Mouse (Mus musculus) liver, postnatal 0 days (tissue): Measurements from ENCODE around the gene Zfp352. TPM values are rescaled to one million over a fixed set of nuclear protein-coding genes. Genes with fewer than 3 reads are reported as not detected.

ENCODE experiments used
- ATAC-seq: fragments of 200-750 bp; cut with Nextera tagmentation; 2 replicates; pipeline ENCODE4 v1.8.0; 2017; ENCODE audit warnings: mild to moderate bottlenecking, moderate library complexity
- DNase-seq: peaks from one replicate; pipeline ENCODE4 v3.0.0-alpha.2; 2016
- H3K27ac ChIP-seq: fragments of 300-500 bp; sonication (generic); 2 replicates; pipeline ENCODE4 v1.5.1; 2014; ENCODE audit warnings: antibody characterized with exemption, moderate library complexity, mild to moderate bottlenecking, low read depth
- H3K27me3 ChIP-seq: fragments of 300-500 bp; sonication (generic); 2 replicates; pipeline ENCODE4 v1.6.1; 2014; ENCODE audit warnings: low read length, control low read depth, mixed read lengths; ENCODE audit not compliant: insufficient read depth
- H3K36me3 ChIP-seq: fragments of 300-500 bp; sonication (generic); replicated peaks from 2 replicates; pipeline ENCODE4 v1.6.1; 2014; ENCODE audit warnings: mild to moderate bottlenecking, control low read depth, low read length, moderate library complexity, mixed read lengths; ENCODE audit not compliant: insufficient read depth
- H3K4me1 ChIP-seq: fragments of 300-500 bp; sonication (generic); 2 replicates; pipeline ENCODE4 v1.6.1; 2014; ENCODE audit warnings: antibody characterized with exemption, mild to moderate bottlenecking, control low read depth; ENCODE audit not compliant: insufficient read depth
- H3K4me2 ChIP-seq: fragments of 300-500 bp; sonication (generic); 2 replicates; pipeline ENCODE4 v1.6.1; 2014; ENCODE audit warnings: low read depth, mild to moderate bottlenecking, low read length, moderate library complexity, mixed read lengths
- H3K4me3 ChIP-seq: fragments of 300-500 bp; sonication (generic); 2 replicates; pipeline ENCODE4 v1.5.1; 2014; ENCODE audit warnings: low read depth, low read length
- H3K9ac ChIP-seq: fragments of 300-500 bp; sonication (generic); replicated peaks from 2 replicates; pipeline ENCODE4 v1.6.1; 2014; ENCODE audit warnings: mild to moderate bottlenecking, moderate library complexity
- H3K9me3 ChIP-seq: fragments of 300-500 bp; sonication (generic); 2 replicates; pipeline ENCODE4 v1.6.1; 2016; ENCODE audit warnings: mild to moderate bottlenecking, control low read depth, low read length, mixed read lengths
- CTCF ChIP-seq: sonication (generic); IDR thresholded peaks from 2 replicates; pipeline ENCODE4 v1.5.1; 2016; ENCODE audit warnings: antibody characterized with exemption, low read depth
- EP300 ChIP-seq: IDR thresholded peaks from 2 replicates; pipeline ENCODE4 v1.6.1; 2016; ENCODE audit warnings: antibody characterized with exemption, low read depth, mild to moderate bottlenecking
- polyA plus RNA-seq: library from polyadenylated mRNA; unstranded; fragments of >200 nt; fragmentation: Nextera tagmentation; extraction: Ambion mirVana; gene quantifications from 2 replicates; pipeline ENCODE4 v1.2.1, GENCODE M21; 2015

Zfp352 gene
- polyA plus RNA-seq, 1 experiment from 2014 or later: not detected

- H3K9ac ChIP-seq: no peak overlapping the region
- H3K4me3 ChIP-seq: no peak overlapping the region
- H3K4me1 ChIP-seq: no peaks in the 10 kb centered on the region
- DNase-seq (no peak), ATAC-seq (no peak)
- H3K9me3 ChIP-seq: peaks cover 4% of the 10 kb centered on the region; the same call in 1 of the 2 replicates
- H3K27ac ChIP-seq: no peak overlapping the region
- no peak overlapping the region for H3K4me2 ChIP-seq
- no peaks in the 10 kb centered on the region for H3K27me3 ChIP-seq
- TF ChIP-seq EP300 (no peak), CTCF (no peak)
- H3K36me3 ChIP-seq: no peaks in the 10 kb centered on the region
These were observed 51.2 kb downstream of the Zfp352 start for GRCm38 (mm10) chr4:90269781-90270180.
